Mouse (Mus musculus): Measurements from ENCODE around the gene Gm27021.

DNA sequence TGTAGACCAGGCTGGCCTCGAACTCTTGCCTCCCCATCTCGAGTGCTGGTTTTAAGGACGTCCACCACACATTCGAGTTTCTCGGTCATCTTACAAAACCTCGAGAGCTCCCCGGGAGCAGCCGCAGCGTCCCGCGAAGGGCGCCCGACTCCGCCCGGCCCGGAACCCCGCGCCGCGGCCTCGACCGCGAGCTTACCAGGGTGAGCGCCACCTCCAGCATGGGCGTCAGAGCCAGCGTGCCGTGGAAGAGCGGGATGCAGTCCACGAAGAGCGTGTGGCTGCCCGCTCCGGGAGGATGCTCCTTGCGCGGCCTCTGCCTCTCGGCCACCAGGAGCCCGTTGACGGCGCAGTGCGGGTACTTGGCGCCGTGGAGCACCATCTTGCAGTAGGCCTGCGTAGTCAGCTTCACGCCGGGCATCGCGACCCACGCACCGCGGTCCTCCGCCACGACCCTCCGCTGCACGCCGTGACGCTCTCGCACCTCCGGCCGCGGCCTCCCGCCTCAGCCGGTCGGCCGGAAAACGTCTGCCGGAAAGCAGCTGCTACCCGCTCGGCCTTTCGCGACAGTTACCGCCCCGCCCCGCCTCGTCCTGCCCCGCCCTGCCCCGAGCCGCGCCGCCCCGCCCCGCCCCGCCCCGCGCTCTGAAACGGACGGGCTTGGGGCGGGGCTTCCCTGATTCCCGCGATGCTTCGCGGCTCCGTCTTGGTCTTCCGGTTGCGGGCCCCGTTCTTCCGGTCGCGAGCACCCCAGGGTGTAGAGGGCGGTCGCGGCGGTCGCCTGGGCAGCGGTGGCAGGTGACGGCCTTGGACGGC, at the start of gene Gm27021, which contains the start of gene Cox4i1:
- TF ChIP-seq CTCF (IDR thresholded peaks at IDR 0.05; ENCODE audit: borderline replicate concordance, extremely low read depth, insufficient read depth, insufficient read length) (no peak), POLR2A (IDR thresholded peaks at IDR 0.05; ENCODE audit: borderline replicate concordance, extremely low read depth, insufficient read depth, insufficient read length, poor library complexity, severe bottlenecking) (peak; percentile 96)
